Mouse (Mus musculus) embryonic fibroblast, embryonic 13.5 days (primary cell): ENCODE results near the gene Olfr66.

Experiments
- CTCF ChIP-seq: IDR thresholded peaks from 2 replicates; pipeline ENCODE4 v1.5.1; 2011; ENCODE audit warnings: mild to moderate bottlenecking, control low read depth, low read length, moderate library complexity, borderline replicate concordance; ENCODE audit not compliant: insufficient read depth
- POLR2A ChIP-seq: IDR thresholded peaks from 2 replicates; pipeline ENCODE4 v1.6.1; 2011; ENCODE audit warnings: low read depth, mild to moderate bottlenecking, control low read depth, low read length, moderate library complexity

- TF ChIP-seq CTCF (no peak), POLR2A (no peak)
Observed at GRCm38 (mm10) chr7:103934264-103934663, 48.2 kb upstream of the Olfr66 start, which contains the start of gene Olfr632.
